Mouse (Mus musculus): Measurements from ENCODE around the gene Hand2. TPM values are rescaled to one million over a fixed set of nuclear protein-coding genes. Genes with fewer than 3 reads are reported as not detected.

Gene Hand2
- total RNA-seq, 2 experiments from 2014 or later = 33.9 to 39.7 TPM

- no peak for DNase-seq (ENCODE audit: low spot score in 2 of 2)
Measured at GRCm38 (mm10) chr8:57339711-57340650, 19.2 kb downstream of the Hand2 start.

GRCm38 (mm10) chr8:57340840-57341540 is 20.2 kb downstream of the Hand2 start:
- no peak for DNase-seq (ENCODE audit: low spot score in 2 of 2)

GRCm38 (mm10) chr8:57341541-57341840 is 20.7 kb downstream of the Hand2 start:
- DNase-seq (ENCODE audit: low spot score in 2 of 2) = no peak

- no peak for DNase-seq (ENCODE audit: low spot score in 2 of 2)
Measured at GRCm38 (mm10) chr8:57342386-57343090, 21.8 kb downstream of the Hand2 start.

- no peak for DNase-seq (ENCODE audit: low spot score in 2 of 2)
Measured at GRCm38 (mm10) chr8:57343731-57344315, 23.0 kb downstream of the Hand2 start.

GRCm38 (mm10) chr8:57344956-57345870 is 24.4 kb downstream of the Hand2 start:
- no peak for DNase-seq (ENCODE audit: low spot score in 2 of 2)

- no peak for DNase-seq (ENCODE audit: low spot score in 2 of 2)
Measured at GRCm38 (mm10) chr8:57346371-57346770, 25.6 kb downstream of the Hand2 start.

GRCm38 (mm10) chr8:57347141-57347540 is 26.4 kb downstream of the Hand2 start:
- no peak for DNase-seq (ENCODE audit: low spot score in 2 of 2)

GRCm38 (mm10) chr8:57348251-57348650 is 27.5 kb downstream of the Hand2 start:
- no peak for DNase-seq (ENCODE audit: low spot score in 2 of 2)

- no peak for DNase-seq (ENCODE audit: low spot score in 2 of 2)
Measured at GRCm38 (mm10) chr8:57348866-57349520, 28.2 kb downstream of the Hand2 start.

- DNase-seq (ENCODE audit: low spot score in 2 of 2) = no peak
Measured at GRCm38 (mm10) chr8:57351861-57352260, 31.1 kb downstream of the Hand2 start.

- DNase-seq (ENCODE audit: low spot score in 2 of 2) = no peak
Measured at GRCm38 (mm10) chr8:57353346-57354305, 32.8 kb downstream of the Hand2 start.

GRCm38 (mm10) chr8:57354876-57355275 is 34.1 kb downstream of the Hand2 start:
- no peak for DNase-seq (ENCODE audit: low spot score in 2 of 2)

GRCm38 (mm10) chr8:57356529-57357325 is 35.9 kb downstream of the Hand2 start:
- no peak for DNase-seq (ENCODE audit: low spot score in 2 of 2)

GRCm38 (mm10) chr8:57360493-57360892 is 39.7 kb downstream of the Hand2 start:
- DNase-seq (ENCODE audit: low spot score in 2 of 2) = no peak

- DNase-seq (ENCODE audit: low spot score in 2 of 2) = no peak
Measured at GRCm38 (mm10) chr8:57361003-57361805, 40.4 kb downstream of the Hand2 start.

GRCm38 (mm10) chr8:57362881-57363280 is 42.1 kb downstream of the Hand2 start:
- peak; percentile 28 to 56 for DNase-seq (ENCODE audit: low spot score in 2 of 2)
